Mouse (Mus musculus): Measurements from ENCODE around the gene Olfr1417.

The Olfr1417 gene

GRCm38 (mm10) chr19:11810856-11811255 lies 28.2 kb downstream of the Olfr1417 start:
- no peak for DNase-seq (ENCODE audit: low spot score)

GRCm38 (mm10) chr19:11810003-11810758 lies 28.8 kb downstream of the Olfr1417 start:
- DNase-seq (ENCODE audit: low spot score), result no peak

- no peak for DNase-seq (ENCODE audit: low spot score)
Measured at GRCm38 (mm10) chr19:11808452-11808851, 30.6 kb downstream of the Olfr1417 start.

- DNase-seq (ENCODE audit: low spot score), result no peak
Measured at GRCm38 (mm10) chr19:11807822-11808221, 31.2 kb downstream of the Olfr1417 start.

- no peak for DNase-seq (ENCODE audit: low spot score)
Measured at GRCm38 (mm10) chr19:11807251-11807650, 31.8 kb downstream of the Olfr1417 start.

GRCm38 (mm10) chr19:11804423-11804822 lies 34.6 kb downstream of the Olfr1417 start:
- DNase-seq (ENCODE audit: low spot score), result no peak

GRCm38 (mm10) chr19:11800531-11801315 lies 38.3 kb downstream of the Olfr1417 start:
- no peak for DNase-seq (ENCODE audit: low spot score)

GRCm38 (mm10) chr19:11794447-11794846 lies 44.6 kb downstream of the Olfr1417 start:
- no peak for DNase-seq (ENCODE audit: low spot score)

- DNase-seq (ENCODE audit: low spot score), result no peak
Measured at GRCm38 (mm10) chr19:11793741-11794359, 45.2 kb downstream of the Olfr1417 start.

- DNase-seq (ENCODE audit: low spot score), result no peak
Measured at GRCm38 (mm10) chr19:11791825-11792224, 47.2 kb downstream of the Olfr1417 start.

- DNase-seq (ENCODE audit: low spot score), result no peak
Measured at GRCm38 (mm10) chr19:11788876-11789275, 50.1 kb downstream of the Olfr1417 start.

GRCm38 (mm10) chr19:11787826-11788225 lies 51.2 kb downstream of the Olfr1417 start:
- DNase-seq (ENCODE audit: low spot score), result no peak

- DNase-seq (ENCODE audit: low spot score), result no peak
Measured at GRCm38 (mm10) chr19:11785409-11786154, 53.4 kb downstream of the Olfr1417 start.

GRCm38 (mm10) chr19:11777191-11777865 lies 61.7 kb downstream of the Olfr1417 start:
- DNase-seq (ENCODE audit: low spot score), result peak; percentile 62
